Mouse (Mus musculus): ENCODE results near the gene Mcf2l.

Gene Mcf2l

DNA sequence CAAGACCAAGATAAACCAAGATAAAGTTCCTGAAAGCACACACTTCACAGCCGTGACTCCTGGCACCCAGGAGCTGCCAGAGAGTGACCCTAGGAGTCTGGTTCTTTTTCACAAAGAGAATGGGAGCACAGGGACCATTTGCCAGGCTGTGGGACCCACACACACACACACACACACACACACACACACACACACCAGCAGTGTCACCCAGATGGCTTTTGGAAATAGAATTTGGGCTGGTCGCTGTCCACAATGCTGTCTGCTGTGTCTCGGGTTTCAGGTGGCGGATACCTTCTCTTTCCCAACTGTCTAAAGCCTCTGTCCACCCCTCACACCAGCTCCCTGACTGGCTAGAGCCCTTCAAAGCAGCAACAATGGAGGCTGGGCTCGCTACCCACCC lies 120.9 kb downstream of the Mcf2l start:
- DNase-seq (ENCODE audit: low spot score) = no peak

DNA sequence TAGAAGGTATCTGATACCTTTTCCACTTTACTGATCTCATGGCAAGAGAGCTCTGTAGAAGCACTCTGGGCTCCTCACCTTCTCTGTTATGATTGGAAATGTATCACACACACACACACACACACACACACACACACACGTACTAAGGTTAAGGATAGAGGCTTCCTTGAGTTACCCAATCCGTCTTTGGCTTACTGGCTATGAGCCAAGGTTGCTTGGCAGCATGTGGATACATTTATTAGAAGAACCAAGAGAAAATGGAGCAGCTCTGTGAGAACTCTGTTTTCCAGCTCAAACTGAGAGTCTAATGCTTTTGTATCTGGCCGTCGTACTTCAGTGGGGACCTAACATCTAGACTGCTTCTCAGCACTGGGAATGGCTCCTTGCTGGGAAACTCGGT lies 121.9 kb downstream of the Mcf2l start:
- DNase-seq (ENCODE audit: low spot score) = no peak

DNA sequence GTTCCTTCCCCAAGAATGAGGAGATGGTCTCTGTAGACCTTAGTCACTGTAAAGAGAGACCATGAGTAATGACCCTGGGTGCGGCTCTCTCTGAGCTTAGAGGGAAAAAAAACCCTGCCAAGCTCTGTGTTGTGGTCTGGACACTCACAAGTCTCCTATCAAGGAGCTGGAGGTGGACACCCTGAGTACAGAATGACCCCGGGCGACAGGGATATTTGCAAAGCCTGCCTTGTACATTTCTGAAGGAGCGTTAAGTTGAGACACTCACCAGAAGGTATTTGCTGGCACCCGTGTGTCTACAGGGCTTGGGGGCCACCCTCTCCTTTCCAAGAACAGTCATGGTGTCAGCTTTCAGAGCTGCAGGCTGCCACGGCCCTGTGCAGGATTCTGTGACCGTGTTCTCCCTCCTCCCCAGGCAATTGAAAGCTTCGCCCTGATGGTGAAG lies 123.2 kb downstream of the Mcf2l start:
- DNase-seq (ENCODE audit: low spot score) = no peak

DNA sequence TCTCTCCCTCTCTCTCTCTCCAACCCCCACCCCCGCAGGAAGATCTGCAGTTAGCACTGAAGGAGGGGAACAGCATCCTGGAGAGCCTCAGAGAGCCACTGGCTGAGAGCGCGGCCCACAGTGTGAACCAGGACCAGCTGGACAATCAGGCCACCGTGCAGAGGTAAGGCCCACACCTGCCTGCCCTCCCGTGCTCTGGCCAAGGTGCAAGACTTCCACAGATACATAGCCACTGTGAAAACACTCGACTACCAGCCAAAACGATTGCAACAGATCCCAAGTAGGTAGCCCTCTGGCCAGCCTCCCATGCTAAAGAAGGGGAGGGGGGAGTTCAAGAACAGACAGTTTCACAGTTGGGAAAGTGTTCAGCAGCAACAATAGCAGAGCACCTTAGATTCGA lies 124.7 kb downstream of the Mcf2l start:
- no peak for DNase-seq (ENCODE audit: low spot score)

DNA sequence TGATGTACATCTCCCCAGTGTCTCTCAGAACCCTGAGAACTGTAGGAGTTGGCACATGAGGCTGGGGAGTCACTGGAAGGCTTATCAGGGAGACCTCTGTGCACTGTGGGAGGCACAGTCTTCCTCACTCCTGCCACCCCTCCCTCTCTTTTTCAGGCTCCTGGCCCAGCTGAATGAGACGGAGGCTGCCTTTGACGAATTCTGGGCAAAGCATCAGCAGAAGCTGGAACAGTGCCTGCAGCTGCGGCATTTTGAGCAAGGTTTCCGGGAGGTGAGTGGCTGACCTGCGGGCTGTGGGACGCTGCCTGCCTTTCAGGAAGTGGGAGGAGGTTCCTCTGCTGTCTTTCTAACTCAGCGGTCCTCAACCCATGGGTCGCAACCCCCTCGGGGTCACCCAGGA lies 126.2 kb downstream of the Mcf2l start:
- DNase-seq (ENCODE audit: low spot score) = peak; percentile 17

DNA sequence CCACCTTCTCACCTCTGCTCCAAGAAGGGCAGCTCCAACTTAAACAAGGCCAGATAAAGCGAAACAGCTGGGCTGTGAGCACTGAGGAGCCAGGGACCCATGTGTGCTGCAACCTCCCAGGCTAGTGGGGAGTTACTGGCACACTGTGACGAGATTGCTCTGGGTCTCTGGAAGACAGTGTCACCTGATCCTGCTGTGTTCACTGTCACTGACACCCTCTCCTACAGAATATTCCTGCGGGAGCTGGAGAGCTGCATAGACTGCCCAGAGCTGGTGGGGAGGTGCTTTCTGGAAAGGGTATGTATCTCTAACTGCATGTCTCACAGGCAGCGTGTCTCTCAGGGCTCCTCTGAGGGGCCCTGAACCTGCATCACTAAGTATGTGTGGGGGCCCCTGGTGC lies 133.9 kb downstream of the Mcf2l start:
- no peak for DNase-seq (ENCODE audit: low spot score)

DNA sequence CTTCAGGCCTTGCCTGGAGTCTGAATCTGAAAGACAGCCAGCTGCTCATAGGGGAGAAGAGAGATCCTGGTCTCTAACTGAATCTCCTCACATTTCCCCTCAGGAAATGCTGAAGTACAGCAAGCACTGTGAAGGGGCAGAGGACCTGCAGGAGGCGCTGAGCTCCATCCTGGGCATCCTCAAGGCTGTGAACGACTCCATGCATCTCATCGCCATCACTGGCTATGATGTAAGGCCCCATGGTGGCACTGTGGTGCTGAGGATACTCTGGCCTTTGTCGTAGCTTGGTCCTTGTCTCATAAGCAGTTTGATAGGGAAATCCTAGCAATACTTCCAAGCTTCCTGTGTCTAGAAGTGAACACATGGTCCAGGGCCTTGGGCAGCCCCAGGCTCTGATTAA lies 136.7 kb downstream of the Mcf2l start:
- DNase-seq (ENCODE audit: low spot score) = no peak

DNA sequence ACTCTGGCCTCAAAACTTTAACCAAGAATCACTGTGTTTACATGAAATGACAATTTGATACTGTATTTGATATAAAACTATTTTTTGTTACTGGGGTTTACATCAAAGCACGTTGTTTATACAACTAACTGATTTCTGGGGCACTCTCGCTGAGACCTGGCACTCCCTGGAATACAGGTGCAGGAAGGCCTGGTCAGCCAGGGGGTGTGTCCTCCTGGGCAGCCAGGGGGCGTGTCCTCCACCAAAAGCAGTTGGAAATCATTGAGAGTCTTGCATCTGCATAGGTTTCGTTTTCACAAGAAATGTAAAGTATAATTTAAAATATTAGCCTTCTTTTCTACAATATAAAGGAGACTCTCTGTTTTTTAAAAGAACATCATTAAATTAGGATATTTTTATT lies 146.0 kb downstream of the Mcf2l start:
- no peak for DNase-seq (ENCODE audit: low spot score)

DNA sequence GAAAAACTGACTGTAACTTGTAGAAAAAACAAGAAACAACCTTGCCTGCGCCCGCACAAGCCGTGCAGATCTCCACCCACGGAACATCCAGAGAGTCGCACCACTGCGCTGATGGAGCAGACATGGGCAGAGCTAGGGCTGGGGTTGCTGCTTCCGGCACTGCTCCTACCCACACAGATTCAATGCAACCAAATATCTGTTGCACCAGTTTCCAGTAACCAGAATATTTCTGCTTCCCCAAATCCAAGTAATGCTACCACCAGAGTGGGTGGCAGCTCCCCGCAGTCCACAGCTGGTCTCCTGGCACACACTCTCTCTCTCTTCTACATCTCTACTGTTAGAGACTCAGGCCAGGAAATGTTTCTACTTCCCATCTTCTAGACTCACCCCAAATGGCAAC lies 148.2 kb downstream of the Mcf2l start:
- no peak for DNase-seq (ENCODE audit: low spot score)

DNA sequence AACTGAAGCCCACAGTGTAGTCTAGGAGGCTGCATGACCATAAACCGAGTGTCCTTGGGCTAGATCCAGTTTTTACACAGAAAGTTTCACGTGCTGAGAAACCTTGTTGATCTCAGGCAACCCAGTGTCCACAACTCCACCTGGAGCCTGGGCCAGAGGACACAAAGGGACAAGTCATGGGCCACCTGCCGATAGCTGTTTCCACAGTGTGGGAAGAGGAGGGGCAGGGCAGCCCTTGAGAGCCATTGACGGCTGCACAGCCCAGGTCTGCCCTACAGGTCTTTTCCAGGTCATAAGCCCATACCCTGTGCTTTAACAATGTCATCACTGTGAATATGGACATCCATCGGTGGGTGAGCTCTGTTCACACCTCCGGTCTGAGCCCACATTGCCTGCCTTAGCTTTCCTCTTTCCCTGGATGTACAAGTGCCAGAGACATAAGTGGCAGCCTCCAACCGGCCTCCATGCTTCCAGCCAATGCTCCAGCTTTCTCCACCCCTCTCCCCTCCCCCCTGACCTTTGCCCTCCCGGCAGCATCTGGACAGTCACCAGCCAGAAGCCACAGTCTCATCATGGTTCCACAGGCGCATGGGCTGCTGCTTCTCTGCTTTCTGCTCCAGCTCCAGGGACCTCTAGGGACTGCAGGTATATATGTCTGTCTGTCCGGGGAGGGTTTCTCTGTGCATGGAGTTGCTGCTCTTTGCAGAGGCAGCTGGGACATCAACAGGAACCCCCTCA lies 152.1 kb downstream of the Mcf2l start, which contains the start of gene F7:
Gene F7, plus strand, starts transcription at position 548 of the 738 bp plus-strand sequence.
- DNase-seq (ENCODE audit: low spot score) = no peak

DNA sequence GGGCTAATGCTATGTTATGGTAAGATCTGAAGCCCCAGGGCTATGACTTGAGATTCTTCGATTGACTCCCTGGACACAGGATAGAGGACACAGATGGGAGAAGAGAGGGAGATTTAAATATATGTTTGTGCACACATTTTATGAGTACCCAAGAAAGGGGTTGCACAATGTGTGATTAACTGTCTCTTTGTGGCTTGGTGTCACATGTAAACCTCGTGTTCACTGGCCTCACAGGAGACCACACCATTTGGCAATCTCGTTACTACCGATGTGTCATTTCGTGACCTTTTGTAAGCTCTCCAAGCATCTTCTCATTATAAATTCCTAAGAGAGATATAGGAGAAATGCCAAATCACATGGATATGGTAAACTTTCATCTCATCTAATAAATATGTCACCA lies 154.0 kb downstream of the Mcf2l start:
- DNase-seq (ENCODE audit: low spot score) = no peak

DNA sequence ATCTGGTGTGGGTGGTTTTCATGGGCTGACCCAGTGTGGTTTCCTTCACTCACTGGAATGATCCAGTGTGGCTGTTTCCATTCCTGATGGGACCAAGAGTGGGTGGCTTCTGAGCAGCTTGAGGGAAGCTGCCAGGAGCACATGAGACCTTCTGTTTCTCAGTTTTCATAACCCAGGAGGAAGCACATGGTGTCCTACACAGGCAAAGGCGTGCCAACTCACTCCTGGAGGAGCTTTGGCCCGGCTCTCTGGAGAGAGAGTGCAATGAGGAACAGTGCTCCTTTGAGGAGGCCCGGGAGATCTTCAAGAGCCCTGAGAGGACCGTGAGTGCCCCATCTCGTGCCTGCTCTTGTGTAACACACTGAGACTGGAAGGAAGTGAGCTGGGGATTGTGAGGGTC lies 154.9 kb downstream of the Mcf2l start:
- DNase-seq (ENCODE audit: low spot score) = peak; percentile 42

DNA sequence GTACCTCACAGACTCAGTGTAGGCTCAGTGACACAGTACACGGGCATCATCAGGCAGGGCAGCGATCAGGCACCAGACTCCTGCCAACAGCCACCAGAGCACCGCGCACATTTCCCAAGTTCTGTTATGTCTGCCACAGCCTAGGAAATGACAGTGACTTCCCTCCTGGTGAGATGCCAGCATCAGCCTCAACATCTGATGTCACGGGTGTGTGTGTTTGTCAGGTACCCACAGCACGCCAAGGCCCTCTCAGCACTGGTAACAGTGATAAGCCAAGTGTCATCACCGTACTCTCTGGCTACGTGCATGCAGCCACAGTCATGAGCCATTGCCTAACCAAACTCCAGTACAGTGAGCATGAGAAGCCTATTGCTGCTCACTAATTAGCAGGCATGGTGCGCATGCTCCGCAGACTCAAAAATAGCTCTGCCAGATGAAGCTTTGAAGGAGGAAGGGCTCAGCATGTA lies 162.8 kb downstream of the Mcf2l start:
- no peak for DNase-seq (ENCODE audit: low spot score)

DNA sequence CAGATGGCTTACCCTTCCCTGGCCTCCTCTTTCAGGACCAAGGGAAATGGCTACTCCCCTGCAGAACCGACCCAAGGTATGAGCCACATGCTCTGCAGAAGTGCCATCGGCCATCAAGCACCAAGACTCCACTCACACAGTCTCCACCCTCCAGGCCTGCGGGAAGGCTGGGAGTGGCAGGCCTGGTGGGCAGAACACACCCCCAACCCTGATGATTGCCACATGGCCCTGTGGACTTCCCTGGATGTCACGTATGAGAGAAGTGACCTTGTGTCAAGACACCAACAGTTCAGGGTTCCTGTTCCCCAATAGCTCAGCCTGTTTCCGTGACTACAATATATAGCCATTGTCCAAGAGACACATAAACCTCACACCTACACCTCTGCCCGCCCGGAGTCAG lies 163.4 kb downstream of the Mcf2l start, which contains the start of gene F10:
Gene F10, plus strand, starts transcription at position 294 of the 400 bp plus-strand sequence.
- DNase-seq (ENCODE audit: low spot score) = no peak

DNA sequence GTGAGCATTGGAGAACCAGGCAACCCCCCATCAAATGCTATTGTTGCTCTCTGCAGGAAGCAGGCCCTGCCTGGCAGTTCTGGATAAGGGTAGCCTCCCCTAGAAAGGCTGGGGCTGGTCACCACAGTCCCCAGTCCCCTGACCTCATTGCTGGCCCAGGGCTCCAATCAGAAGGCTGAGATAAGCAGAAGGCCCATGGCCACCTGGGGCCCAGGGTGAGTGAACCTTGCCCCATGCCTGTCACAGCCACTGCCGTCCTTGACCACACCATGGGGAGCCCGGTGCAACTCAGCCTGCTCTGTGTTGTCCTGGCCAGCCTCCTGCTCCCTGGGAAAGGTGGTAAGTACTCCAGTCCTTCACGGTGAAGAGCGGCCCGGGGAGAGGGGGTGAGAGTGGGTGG lies 164.0 kb downstream of the Mcf2l start:
- DNase-seq (ENCODE audit: low spot score) = no peak

DNA sequence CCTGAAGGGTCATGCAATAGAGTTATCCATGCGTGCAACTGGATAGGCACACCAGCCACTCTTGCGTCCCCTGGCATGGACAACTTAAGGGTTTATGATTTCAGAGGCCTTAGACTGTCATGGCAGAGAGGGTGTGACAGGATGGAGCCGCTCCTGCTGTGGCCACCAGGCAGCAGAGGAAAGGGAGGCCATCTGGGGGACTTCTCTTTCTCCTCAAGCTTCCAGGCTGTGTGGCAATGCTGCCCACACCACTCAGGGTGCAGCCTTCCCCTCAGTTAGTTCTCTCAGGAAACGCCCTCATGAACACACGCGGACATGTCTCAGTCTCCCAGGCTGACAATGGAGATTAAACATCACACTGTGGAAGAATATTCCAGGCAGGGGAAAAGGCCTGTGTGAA lies 165.4 kb downstream of the Mcf2l start:
- no peak for DNase-seq (ENCODE audit: low spot score)

DNA sequence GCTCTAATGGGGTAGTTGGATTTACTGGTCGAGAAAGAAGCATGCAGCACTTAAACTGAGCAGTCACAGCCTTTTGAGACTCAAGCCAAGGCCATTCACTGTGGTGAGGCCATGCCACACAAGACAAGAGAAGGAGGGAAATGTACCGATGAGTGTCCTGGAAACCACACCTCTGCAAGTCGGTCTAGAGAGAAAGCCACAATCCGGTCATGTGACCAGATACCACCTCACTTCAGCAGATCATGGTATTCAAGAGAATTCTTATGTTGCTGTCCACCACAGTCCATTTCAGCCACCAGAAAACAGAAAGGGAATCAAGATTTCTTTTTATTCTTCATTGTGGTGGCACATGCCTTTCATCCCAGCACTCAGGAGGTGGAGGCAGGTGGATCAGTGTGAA lies 167.9 kb downstream of the Mcf2l start:
- DNase-seq (ENCODE audit: low spot score) = no peak

DNA sequence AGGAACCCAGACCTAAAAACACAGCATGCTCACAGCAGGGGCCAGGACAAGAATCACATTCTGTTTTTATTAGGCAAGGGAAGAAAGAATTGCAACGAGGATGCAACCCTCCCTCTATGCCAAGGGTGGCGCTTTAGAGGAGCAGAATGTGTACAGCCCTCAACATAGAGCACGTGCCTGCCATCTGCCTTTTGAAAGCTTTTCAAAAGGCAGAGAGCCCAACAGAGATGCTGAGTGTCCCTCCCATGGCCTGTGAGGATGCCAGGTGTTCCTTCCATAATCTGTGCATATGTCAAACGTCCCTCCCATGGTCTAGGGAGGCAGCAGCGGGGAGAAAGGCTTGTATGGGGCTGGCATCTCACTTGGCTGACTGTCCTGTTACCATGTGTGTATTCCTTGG lies 174.0 kb downstream of the Mcf2l start:
- no peak for DNase-seq (ENCODE audit: low spot score)

DNA sequence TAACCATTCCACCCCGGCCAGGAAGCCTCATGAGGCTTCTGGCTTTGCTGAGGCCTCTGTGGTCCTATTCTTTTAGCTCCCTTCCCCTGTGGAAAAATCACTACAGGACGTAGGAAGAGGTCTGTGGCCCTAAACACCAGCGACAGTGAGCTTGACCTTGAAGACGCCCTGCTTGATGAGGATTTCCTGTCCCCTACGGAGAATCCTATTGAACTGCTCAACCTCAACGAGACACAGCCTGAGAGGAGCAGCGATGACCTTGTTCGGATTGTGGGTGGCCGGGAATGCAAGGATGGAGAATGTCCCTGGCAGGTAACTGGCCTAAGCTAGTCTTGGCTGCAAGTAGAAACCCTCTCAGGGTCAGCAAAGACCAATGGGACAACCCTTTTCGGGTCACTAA lies 176.9 kb downstream of the Mcf2l start:
- DNase-seq (ENCODE audit: low spot score) = no peak

DNA sequence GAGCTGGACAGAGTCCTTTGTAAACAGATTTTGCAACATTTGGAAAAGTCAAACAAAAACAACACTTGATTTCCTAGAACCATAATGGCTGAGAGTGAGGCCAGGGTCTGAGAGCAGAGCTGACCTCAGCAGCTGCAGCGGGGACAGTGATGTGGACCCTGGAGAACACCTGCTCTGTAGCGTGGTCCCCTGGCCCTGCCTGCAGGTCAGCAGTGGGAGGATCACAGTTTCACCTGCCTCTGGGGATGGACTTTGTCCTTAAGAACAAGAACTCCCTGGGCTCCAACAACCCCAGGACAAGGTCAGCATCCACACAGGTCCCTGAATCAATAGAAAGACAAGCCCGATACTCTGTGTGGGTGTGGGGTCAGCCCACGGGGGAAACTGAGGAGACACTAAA lies 183.7 kb downstream of the Mcf2l start:
- DNase-seq (ENCODE audit: low spot score) = no peak

DNA sequence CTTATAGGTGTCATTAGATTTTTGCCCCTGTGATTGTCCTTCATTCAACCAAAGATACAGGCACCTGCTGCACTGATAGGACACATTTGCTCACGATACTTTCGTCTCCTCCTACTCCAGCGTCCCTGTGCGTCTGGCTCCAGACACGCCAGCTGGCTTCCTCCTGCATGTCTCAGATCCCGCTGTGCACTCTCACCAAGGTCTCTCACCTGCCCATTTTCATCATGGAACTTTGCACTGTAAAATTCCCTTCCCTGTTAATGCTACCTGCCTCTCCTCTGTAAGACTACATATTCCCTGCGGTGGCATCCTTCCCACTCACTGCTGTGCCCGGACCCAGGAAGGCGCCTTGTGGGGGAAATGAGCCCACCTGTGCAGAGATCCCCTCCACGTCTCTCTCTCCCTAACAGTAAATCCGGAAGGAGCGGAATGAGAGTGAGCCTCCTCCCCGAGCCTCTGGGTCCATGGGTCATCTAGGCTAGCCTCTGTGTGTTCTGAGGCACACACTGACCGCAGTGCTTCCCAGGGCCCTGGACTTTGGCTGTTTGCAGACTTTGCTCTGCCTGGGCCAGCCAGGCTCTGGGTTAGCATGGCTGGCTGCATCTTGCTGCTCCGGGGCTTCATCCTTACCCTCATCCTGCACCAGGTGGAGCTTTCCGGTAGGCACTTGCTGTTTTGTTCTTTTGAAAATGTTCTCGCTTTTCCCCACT lies 187.0 kb downstream of the Mcf2l start, which contains the start of gene Proz:
Gene Proz, plus strand, starts transcription at position 474 of the 710 bp plus-strand sequence.
- DNase-seq (ENCODE audit: low spot score) = no peak

DNA sequence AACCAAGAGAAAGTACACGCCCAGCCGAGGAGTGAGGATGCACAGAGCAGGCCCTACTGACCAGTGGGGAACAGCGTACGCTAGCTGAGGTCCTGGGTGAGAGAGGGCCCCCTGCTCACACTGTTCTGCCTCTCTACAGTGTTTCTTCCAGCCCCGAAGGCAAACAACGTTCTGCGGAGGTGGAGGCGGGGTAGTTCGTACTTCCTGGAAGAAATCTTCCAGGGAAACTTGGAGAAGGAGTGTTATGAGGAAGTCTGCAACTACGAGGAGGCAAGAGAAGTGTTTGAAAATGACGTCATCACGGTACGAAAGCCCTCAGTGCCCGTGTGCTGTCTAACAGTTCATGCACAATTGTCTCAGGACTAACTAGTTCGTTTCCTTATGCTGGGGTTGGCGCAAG lies 189.5 kb downstream of the Mcf2l start:
- no peak for DNase-seq (ENCODE audit: low spot score)
